8 mouse cellular contexts compared by ENCODE assay signal in the genomic region with DNA sequence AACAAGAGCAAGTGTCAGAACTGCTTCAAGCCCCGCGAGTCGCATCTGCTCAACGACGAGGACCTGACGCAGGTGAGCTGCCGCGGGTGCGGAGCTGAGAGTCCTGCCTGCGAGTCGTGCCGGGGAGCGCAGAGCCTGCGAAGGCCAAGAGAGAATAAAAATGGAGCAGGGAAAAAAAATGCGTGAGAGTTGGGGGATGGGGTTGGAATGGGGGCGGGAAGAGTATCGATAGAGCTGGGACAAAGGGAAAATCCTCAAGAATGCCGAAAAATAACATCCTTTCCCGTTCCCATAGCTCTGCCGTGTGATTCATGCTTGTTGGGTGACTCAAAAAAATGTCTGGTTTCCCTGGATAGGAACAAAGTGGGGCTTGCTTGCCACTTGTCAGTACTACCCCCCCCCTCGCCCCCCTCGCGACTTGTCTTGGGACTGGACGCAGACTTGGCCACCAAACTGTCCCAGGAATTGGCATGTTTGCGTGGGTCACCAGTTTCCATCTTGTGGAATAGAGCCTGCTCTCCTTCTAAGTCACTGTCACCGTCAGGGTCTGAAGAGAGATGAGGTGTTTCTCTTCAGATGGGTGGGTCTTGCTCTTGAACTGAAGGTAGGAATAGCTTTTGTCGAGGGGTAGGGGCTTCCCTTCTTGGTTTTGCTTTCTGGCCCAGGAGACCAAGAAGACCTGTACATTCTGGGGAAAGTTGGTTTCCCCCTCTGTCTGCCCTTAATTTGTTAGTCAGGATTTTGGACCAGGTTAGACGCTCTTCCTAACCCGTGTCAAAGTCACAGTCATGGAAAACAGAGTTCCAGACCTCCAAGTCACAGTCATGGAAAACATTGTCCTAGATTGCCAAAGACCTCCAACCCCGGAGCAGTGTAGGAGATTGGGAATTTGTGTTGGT. TPM values are rescaled to one million over a fixed set of nuclear protein-coding genes. Genes with fewer than 3 reads are reported as not detected.
DNase-seq lines count a peak whose midpoint lies in the region; ATAC-seq and TF ChIP-seq lines count a peak whose summit lies in the region.

No protein-coding gene starts in this region.

- no peak for TF ChIP-seq POLR2A in testis, adult 2 months (IDR thresholded peaks at IDR 0.05; ENCODE audit: control insufficient read depth, low read depth, low read length)

- peak overlapping the region; percentile 85 for H3K4me3 ChIP-seq in embryonic facial prominence, embryonic 15.5 days (replicated peaks)
- peak overlapping the region; percentile 79 for H3K4me3 ChIP-seq in intestine, embryonic 15.5 days (replicated peaks)
- H3K4me3 ChIP-seq in testis, adult 2 months (ENCODE audit: control insufficient read depth, low read depth, low read length): peak overlapping the region; percentile 82

- H3K27me3 ChIP-seq in embryonic facial prominence, embryonic 15.5 days: no peaks in the 10 kb centered on the region
- H3K27me3 ChIP-seq in intestine, embryonic 15.5 days (replicated peaks): no peaks in the 10 kb centered on the region
- H3K27me3 ChIP-seq in testis, adult 2 months (ENCODE audit: control insufficient read depth, insufficient read depth, low read length): no peaks in the 10 kb centered on the region

- peak overlapping the region; percentile 85 for H3K4me2 ChIP-seq in embryonic facial prominence, embryonic 15.5 days (replicated peaks)
- H3K4me2 ChIP-seq in intestine, embryonic 15.5 days (replicated peaks): peak overlapping the region; percentile 84

- H3K9me3 ChIP-seq in embryonic facial prominence, embryonic 15.5 days (replicated peaks): no peaks in the 10 kb centered on the region
- H3K9me3 ChIP-seq in intestine, embryonic 15.5 days: no peaks in the 10 kb centered on the region

- peak overlapping the region; percentile 65 for H3K9ac ChIP-seq in embryonic facial prominence, embryonic 15.5 days
- peak overlapping the region; percentile 86 for H3K9ac ChIP-seq in intestine, embryonic 15.5 days

- H3K27ac ChIP-seq in embryonic facial prominence, embryonic 15.5 days (replicated peaks): peak overlapping the region; percentile 88
- peak overlapping the region; percentile 92 for H3K27ac ChIP-seq in intestine, embryonic 15.5 days
- H3K27ac ChIP-seq in testis, adult 2 months (ENCODE audit: control insufficient read depth, insufficient read depth, low read depth, low read length): peak overlapping the region; percentile 85

- peaks cover 41% of the 10 kb centered on the region for H3K4me1 ChIP-seq in embryonic facial prominence, embryonic 15.5 days
- H3K4me1 ChIP-seq in intestine, embryonic 15.5 days (replicated peaks): peaks cover 24% of the 10 kb centered on the region
- H3K4me1 ChIP-seq in testis, adult 2 months (ENCODE audit: control insufficient read depth, insufficient read depth, low read length): peaks cover 17% of the 10 kb centered on the region

- intact Hi-C loops in left cerebral cortex, postnatal 10 days (cut with DNase I): loop anchor here (2.0 to 5.0 kb wide), 2 partner anchors 44 to 69 kb away; no protein-coding TSS in a partner anchor
- intact Hi-C loops in left cerebral cortex, postnatal 4 days (cut with DNase I): loop anchor here (10.0 kb wide), 1 partner anchor 62 kb away; no protein-coding TSS in a partner anchor

- no peak for TF ChIP-seq CTCF in testis, adult 2 months (IDR thresholded peaks at IDR 0.05; ENCODE audit: control insufficient read depth, insufficient read depth, insufficient replicate concordance, low read depth, low read length)

- no peak for ATAC-seq in embryonic facial prominence, embryonic 15.5 days (ENCODE audit: insufficient number of reproducible peaks, low FRiP score, low TSS enrichment, low read depth)
- no peak; the same call in 1 of the 2 replicates for ATAC-seq in intestine, embryonic 15.5 days

- 2% methylated on average over 30 of the region's 30 CpGs for WGBS in embryonic facial prominence, embryonic 15.5 days
- 3% methylated on average over 30 of the region's 30 CpGs for WGBS in intestine, embryonic 15.5 days

- H3K36me3 ChIP-seq in embryonic facial prominence, embryonic 15.5 days: no peaks in the 10 kb centered on the region
- H3K36me3 ChIP-seq in intestine, embryonic 15.5 days: no peaks in the 10 kb centered on the region
- no peaks in the 10 kb centered on the region for H3K36me3 ChIP-seq in testis, adult 2 months (ENCODE audit: control insufficient read depth, insufficient read depth, low read length)

- peak; percentile 23 to 48 for DNase-seq in left cerebral cortex, postnatal 10 days (ENCODE audit: extremely low spot score in 1 of 2, low spot score in 2 of 2)
- no peak for DNase-seq in left cerebral cortex, postnatal 4 days
- DNase-seq in R1 (ENCODE audit: low read depth, low spot score): peak; percentile 61
- DNase-seq in lung, postnatal 4 days: peak; percentile 25 to 34
- no peak for DNase-seq in ovary, adult 18-20 months (ENCODE audit: low spot score)

RNA-seq across cellular contexts. Expression of a gene that starts 2.0 kb away (rescaled TPM):
- 100 to 1,000 TPM; 239 to 247 TPM for total RNA-seq in left cerebral cortex, postnatal 10 days (2021)
- 100 to 1,000 TPM; 270 to 281 TPM for total RNA-seq in left cerebral cortex, postnatal 4 days (2021)
- polyA plus RNA-seq in embryonic facial prominence, embryonic 15.5 days (2015; fragmentation: Nextera tagmentation; extraction: Ambion mirVana): 66.9 and 75.8 TPM in 2 replicates
- polyA plus RNA-seq in intestine, embryonic 15.5 days (2015; fragmentation: Nextera tagmentation; extraction: Ambion mirVana): 54.9 and 56.2 TPM in 2 replicates
- polyA plus RNA-seq in testis, adult 2 months (2012; rRNA removed): 237 and 246 TPM in 2 replicates

Comparison
In these comparisons a context has a peak if more than half of its experiments do, and no peak if none do; other contexts are left out.
1. DNase-seq: peak in left cerebral cortex, postnatal 10 days (2 of 2), R1 (single experiment) and lung, postnatal 4 days (2 of 2); none in left cerebral cortex, postnatal 4 days (single experiment) and ovary, adult 18-20 months (single experiment).
2. Peak in every context shown above with its lines, with median percentiles within 50 percentile points of each other: H3K27ac ChIP-seq and H3K4me3 ChIP-seq.